ENCODE assay signal across 17 mouse cellular contexts in genomic region chr4:108074204-108074823, GRCm38 (mm10). TPM values are rescaled to one million over a fixed set of nuclear protein-coding genes. Genes with fewer than 3 reads are reported as not detected.
"Had no signal": no experiment of that assay in that cellular context is flagged by ENCODE, and none has a peak within 500 bp of the region (broad histone marks: within the 10 kb centered on the region; RNA-seq: fewer than 3 reads in every experiment).

No protein-coding gene starts in this region.

- H3K4me3 ChIP-seq: limb, embryonic 13.5 days; megakaryocyte, embryonic 14.5 days; midbrain, embryonic 15.5 days; neural tube, embryonic 12.5 days had no signal

- H3K27ac ChIP-seq: kidney, postnatal 0 days; limb, embryonic 13.5 days; midbrain, embryonic 15.5 days; neural tube, embryonic 12.5 days had no signal

- H3K27me3 ChIP-seq: limb, embryonic 13.5 days; megakaryocyte, embryonic 14.5 days; midbrain, embryonic 15.5 days; neural tube, embryonic 12.5 days had no signal

- ATAC-seq: hindbrain, embryonic 16.5 days; inflammation-experienced regulatory T-cells, adult 6 months; midbrain, embryonic 15.5 days had no signal

- H3K9ac ChIP-seq: limb, embryonic 13.5 days; midbrain, embryonic 15.5 days; neural tube, embryonic 12.5 days had no signal

- DNase-seq: kidney, adult 11 months; kidney, adult 9 months; kidney, postnatal 36 days; layer of hippocampus, adult 9-11 months; left cerebral cortex, postnatal 4 days; thymus, adult 18-20 months; thymus, postnatal 14 days had no signal

- H3K9me3 ChIP-seq: limb, embryonic 13.5 days; megakaryocyte, embryonic 14.5 days; midbrain, embryonic 15.5 days; neural tube, embryonic 12.5 days had no signal

- H3K4me2 ChIP-seq: limb, embryonic 13.5 days; liver, embryonic 11.5 days; midbrain, embryonic 11.5 days; midbrain, embryonic 15.5 days; neural tube, embryonic 12.5 days had no signal

- H3K36me3 ChIP-seq: midbrain, embryonic 15.5 days; neural tube, embryonic 12.5 days had no signal

RNA-seq across cellular contexts. Expression of gene Podn, which starts 21.9 kb away (rescaled TPM):
- total RNA-seq: monocyte, adult 5-6 weeks had no signal
- polyA plus RNA-seq: inflammation-experienced regulatory T-cells, adult 6 months had no signal
